Mouse (Mus musculus): ENCODE measurements around the gene Cst13.
A peak's percentile ranks its signal among the peaks of the same experiment; 100 is the strongest.

The Cst13 gene

DNA sequence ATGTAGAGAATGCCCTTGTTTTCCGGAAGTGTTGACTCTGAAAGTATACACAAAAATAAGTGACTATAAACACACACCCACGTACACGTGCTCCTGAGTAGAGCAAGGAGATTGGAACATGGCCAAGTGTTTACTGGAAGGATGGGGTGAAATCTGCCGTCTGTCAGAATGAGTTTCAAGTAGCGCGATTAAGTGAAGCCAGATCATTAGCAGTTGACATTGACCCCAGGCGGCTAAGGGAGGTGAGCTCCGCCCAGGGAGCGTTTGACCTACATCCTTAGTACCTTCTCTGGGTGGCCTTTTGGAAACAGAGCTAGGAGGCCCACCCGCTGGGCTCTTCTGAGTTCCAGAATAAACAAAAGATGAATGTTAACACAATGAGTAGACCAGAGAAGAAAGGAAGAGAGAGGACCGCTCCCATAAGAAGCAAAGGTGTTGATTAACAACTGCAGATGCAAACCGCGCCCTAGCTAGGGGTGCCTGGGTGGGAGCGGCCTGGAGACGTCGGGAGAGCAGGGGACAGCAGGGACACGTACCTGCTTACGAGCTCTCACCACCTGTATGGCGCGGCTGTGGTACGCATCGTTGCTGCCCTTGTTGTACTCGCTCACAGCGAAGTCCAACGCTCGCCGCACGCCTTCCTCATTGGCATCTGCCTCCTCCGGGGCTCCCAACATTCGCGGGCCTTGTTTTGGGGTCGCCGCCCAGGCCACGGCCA, 54.9 kb downstream of the Cst13 start:
- DNase-seq (ENCODE audit: low read depth) = no peak

GRCm38 (mm10) chr2:148875335-148875811, 55.5 kb downstream of the Cst13 start, which contains the start of gene Cst3:
Cst3 (minus strand) TSS chr2:148875692.
- peak; percentile 85 for DNase-seq (ENCODE audit: low read depth)

DNA sequence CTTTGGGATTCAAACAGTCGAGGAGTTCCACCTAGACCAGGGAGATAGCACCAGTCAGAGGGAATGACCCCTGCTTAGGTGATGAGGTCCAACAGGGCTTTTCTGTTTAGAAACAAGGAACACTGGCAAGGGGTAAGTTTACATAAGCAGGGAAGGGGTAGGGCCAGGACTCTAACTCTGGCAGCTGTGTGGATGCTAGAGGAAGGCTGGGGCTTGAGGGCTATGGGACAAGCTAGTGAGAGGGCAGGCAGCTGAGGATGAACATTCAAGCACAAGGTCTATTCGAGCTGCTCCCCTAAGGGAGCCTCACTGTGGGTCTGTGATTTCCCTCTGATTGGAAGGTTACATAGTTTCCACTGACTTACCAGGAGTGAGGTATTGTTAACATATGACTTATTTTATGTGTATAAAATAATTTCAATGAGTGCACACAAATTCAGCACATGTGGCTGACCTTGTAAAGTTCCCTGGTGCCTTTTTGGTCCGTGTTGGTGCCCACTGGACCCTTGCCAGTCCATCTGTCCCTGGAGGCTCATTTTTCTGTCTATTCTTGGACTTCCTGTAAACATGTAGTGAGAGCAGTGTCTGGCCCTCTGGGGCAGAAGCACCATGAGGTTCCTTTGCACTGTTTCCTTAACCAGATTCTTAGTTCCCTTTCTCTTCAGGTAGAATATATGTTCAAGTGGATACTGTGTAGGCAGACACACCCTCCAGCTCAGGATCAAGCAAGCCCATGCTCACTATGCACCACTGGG, 57.3 kb downstream of the Cst13 start:
- DNase-seq (ENCODE audit: low read depth) = no peak

DNA sequence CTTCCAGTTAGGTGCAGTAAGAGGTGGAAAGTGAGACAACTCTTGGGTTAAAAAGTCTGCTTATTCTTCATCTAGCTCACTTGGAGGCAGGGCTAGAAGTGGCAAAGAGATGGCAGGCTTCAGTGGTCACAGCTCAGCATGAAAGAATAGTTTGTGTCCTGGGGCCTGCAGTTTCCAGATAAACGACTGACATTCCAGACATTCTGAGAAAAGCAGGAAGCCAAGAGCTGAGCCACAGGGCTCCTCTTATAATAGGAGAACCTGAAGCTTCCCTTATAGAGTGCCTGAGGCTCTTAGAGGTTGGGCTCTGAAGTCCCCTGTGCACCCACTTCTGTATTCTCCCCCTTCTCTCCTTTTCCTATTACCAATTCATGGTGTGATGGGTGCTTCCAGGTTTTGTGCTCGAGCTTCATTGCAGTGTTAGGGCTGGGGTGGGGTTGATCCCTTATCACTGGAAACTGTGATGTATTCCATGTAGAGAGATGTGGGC, 58.8 kb downstream of the Cst13 start:
- no peak for DNase-seq (ENCODE audit: low read depth)

DNA sequence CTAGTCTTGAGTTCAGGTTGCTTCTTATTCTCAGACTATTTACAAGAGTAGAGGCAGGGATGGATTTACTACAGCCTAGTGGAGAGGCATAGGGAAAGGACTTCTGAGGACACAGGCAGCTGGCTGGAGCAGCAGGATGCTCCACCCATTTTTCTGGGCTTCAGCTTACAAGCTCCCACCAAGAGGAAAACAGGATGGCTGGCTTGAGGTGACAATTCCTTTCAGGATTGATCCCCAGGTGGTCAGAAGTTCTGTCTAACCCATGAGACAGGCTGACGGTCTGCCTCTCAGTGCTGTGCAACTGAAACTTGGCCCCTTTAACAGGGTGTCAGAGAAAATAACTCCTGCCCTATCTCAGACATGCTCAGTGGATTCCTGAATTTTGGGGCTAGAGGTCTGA, 59.3 kb downstream of the Cst13 start:
- DNase-seq (ENCODE audit: low read depth) = no peak
